Mouse (Mus musculus) heart, adult 18-20 months (tissue): ENCODE data around the gene Hivep2. TPM values are rescaled to one million over a fixed set of nuclear protein-coding genes. Genes with fewer than 3 reads are reported as not detected.

Experiments
- DNase-seq, 2 experiments: peaks; one replicate each; pipeline ENCODE4 v3.0.0; 2021 to 2022; ENCODE audit warnings: mixed read lengths in 1 of 2
- total RNA-seq, 2 experiments: library from RNA; stranded (reverse); gene quantifications; 2 replicates each; pipeline ENCODE4 v1.2.3; 2021

Gene Hivep2
- total RNA-seq, 2 experiments from 2014 or later: 18.4 to 18.8 TPM

DNA sequence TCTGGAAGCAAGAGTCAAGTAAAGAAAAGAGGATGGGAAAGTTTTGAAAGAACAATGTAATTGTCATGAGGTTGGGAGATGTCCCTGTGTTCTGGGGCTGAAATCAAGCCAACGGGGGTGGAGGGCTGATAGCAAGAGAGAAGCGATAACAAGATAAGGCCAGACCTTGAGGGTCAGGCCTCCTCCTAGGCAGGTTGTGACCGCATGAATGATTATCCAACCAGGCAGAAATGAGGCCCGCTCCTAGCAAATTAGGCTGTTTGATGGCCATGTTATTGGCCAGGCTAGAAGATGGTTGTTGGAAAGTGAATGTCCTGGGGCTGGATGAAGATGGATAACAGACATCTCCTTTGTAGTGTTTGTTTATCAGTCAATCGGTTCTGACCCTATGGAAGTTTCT, 5.4 kb downstream of the Hivep2 start:
- no peak for DNase-seq

DNA sequence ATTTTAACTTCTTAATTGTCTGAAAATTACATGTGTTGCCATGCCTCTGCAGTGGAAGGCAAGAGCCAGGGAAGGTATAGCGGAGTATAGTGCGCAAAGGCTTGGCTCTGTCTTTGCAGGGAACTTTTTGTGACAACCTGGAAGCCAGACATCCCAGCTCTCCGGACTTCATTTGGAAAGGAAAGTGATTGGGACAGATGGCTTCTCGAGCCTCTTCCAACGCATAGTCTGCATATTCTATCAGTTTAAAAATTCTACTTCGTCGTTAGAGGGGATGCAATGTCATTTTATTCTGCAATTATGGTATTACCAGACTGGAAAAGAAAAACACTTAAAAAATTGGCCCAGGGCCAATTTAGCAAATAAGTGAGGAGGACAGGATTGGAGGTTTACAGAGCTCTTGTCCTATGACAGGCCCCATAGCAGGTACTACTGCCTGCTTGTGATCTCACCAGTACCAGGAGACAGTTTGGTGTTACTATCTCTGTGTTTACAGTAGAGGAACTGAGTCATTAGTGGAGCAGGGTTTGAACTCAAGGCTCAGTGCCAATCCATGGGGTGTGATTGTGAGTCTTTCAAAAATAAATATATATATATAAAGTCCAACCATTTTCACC, 7.8 kb downstream of the Hivep2 start:
- DNase-seq: peak in 1 of 2 experiments; percentile 35

DNA sequence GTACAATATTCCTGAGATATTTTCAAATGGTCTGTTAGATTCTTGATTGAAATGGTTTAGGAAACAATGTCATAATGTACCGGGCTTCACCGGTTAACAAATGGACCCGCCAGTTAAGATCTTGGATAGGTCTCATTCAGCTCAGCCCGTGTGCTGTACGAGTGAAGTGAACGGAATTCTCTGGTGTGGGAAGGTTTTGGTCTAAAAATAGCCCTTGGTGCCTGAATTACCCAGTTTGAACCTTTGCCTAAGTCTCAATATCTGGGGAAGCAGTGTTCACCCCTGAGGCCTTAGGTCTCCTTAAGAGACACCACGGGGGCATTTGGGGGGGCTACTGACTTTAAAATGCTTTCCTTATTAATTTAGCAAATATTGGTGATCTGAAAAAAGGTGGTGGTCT, 8.6 kb downstream of the Hivep2 start:
- peak; percentile 34 to 35 for DNase-seq

DNA sequence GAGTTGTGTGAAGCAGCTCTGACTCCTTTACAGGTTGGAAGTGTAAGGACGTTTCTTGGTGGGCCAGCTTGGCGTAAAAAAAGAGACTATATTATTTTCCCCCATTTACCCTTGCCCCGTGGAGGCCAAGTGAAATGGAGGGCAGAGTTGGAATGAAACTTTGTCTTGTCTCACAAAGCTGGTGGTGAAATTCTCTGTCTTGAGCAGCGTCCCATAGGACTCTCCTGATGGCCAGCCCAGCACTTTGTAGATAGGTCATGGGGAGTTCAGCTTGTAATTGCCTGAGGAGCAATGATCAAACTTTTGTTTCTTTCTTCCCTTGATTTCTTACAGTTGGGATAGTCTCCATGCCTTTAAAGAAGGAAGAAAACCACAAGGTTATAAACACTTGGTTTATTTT, 10.0 kb downstream of the Hivep2 start:
- DNase-seq: peak; percentile 32 to 39

DNA sequence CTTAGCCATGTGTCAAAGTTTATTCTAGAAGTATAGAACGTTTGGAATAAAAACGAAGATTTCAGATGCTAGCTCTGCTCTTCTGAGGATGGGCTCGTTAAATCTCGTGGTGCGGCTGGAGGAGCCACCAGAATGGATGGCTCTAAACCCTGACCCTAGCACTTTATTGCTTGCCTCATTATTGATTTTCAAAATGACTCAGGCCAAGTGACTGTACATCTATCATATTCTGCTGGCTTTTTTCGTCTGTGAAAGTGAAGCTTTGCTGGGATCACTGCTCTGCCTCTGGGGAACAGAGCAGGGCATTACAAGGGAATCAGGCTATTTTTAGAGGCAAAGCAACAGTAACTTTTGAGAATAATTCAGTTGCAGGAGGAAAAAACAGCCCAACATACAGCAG, 10.4 kb downstream of the Hivep2 start:
- DNase-seq: peak in 1 of 2 experiments; percentile 30

DNA sequence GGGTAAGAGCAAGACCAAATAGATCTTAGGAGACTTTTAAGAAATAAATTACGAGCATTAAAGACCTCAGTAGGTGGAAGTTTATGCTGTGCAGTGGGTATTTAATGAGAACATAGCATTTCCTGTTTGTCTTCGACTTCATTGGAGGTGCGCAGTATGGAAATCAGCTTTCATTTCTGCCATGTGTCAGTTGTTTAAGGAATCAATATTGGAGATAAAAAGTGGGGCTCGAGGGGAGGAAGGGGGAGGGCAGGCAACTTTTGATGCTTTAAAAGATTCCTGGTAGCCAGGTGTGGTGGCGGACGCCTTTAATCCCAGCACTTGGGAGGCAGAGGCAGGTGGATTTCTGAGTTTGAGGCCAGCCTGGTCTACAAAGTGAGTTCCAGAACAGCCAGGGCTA, 16.4 kb downstream of the Hivep2 start:
- no peak for DNase-seq

DNA sequence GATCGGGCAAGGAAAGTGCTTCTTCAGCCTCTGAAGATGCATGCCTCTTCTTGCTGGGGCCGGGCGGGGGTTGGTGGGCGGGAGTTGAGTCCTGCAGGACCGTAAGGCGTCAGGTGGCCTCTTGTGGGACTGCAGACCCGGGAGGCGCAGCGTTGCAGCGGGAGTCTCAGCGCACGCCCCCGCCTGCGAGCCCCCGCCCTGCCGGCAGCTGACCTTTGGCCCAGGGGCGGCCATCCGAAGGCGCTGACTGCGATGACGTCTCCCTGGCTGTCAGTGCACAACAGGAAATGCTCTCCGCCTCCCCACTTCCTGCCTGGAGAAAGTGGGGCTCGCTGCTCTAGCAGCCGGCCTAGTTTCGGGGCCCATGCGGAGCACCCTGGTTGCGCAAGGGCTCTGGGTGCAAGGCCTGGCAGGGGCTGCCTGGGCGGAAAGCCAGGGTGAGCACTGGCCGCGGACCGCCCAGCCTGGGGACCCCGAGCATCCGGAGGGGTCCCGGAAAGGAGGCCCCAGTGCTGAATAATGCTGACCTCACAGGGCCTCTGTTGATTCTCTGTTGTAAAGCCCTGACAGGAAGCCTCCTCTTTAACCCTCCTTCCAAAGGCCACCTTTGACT, 17.0 kb downstream of the Hivep2 start:
- DNase-seq: peak; percentile 88 to 94

DNA sequence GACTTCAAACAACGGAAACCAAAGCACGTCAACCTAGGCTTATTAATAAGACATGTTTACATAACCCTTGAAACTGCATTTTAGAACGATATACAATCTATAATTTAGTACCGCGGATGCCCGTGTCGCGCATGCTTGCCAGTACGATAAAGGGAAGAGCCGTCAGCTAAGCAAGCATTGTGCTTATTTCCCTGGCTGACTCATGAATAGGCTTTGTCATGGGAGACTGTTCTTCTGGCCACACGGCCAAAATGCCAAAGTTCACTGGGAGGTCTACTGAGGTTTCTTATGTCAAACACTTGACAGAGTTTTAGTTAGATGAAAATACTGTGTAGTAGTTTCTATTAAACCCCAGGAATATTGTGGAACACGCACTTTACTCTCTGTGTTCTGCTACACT, 17.8 kb downstream of the Hivep2 start:
- DNase-seq: peak; percentile 61 to 66

DNA sequence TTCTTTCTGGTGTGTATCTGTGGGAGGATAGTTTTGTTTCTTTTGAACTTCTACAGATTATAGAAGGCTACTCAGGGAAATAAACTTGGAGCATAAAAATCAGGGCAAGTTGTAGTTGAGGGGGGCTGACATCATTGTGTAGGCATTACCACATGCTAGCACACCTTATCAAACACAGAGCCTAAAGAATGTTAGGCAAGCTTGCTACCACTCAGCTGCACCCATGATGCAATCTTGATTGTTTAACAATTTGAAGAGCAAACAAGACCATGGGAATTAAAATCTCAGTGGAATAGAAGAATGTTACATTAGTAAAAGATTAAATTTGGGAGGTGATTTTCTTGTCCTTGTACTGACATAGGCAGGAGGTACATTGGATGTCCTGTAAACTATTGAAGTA, 18.4 kb downstream of the Hivep2 start:
- no peak for DNase-seq

DNA sequence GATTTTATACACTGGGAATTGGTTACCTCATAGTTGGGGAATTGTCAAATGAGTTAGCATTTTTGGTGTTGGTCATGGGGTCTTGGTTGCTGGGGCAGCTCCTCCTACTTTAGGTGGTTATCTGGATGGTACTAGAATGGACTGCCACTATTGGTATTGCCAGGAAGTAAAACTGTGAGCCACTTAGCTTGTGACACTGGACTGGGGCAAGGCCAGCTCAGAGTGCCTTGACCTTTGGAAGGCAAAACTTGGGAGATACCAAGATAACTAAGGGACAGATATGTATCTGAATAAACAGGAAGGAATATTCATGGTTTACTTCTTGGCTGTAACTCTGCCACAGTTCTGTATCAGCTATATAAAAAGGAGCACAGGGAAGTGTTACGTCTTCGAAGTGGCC, 20.7 kb downstream of the Hivep2 start:
- DNase-seq: no peak

DNA sequence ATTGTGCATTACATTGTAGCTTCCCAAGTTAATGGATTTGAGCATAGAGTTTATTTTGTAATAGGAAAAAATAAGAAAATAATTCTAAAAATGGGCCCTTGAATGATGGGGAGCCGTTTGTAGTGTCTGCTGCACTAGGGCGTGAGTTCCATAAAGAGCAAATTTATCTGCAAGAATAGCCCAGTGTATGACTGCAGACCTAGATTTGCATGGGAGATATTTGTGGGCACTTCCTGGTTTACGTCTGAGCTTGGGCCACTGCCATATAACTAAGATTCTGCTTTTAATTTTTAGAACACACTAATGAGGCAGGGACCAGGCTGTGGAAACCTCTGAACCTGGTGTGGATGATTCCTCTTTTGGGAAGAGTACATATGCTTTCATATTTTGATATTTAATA, 21.5 kb downstream of the Hivep2 start:
- DNase-seq: no peak

DNA sequence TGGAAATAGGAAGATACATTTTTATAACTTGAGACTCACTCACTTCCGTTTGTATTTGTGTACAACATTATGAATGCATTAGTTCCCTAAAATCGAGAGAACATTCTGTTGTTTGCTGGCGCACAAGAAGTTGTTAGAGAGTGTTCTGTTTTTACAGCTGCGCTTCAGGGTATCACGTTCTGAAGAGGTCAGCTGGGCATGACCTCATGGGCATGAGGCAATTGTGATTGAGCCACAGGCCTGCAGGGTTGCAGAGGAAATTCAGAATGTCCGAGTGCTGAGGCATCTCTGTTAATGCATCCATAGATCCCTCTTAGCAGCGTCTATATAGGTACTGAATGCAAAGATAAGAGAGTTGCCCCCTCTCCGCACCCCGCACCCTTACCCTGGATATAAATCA, 22.4 kb downstream of the Hivep2 start:
- peak; percentile 34 to 75 for DNase-seq

DNA sequence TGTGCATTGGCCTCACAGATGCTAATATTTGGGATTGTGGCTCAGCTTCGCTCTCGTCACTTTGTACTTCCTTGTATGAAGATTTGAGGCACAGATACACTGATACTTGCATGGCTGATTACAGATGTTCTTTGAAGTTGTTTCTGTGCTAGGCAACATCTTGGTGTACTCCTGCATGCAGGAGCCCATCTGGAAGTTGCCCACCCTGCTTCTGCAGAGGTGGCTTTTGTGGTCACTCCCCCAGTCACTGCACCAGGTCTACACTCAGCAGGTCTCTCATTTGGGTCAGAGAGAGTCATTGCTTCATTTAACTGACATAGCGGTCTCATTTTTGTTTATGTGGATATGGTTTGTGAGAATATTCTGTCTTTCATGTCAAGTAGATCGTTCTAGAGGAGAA, 22.9 kb downstream of the Hivep2 start:
- DNase-seq: no peak

DNA sequence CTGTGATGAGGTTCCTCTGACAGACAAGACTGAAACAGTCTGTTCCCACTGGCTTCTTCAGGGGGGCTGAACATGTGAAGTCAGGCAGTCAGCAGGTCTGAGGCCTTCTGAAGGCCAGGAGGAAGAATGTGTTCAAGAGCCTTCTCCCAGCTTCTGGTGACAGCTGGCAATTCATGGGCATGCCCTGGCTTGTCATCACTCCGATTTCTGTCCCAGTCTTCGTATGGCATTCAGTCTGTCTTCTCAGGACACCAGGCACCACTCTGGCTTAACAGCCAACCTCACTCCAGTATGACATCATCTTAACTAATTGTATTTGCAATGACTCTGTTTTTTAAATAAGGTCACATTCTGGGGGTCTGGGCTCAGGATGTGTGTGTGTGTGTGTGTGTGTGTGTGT, 25.0 kb downstream of the Hivep2 start:
- peak; percentile 22 to 33 for DNase-seq

DNA sequence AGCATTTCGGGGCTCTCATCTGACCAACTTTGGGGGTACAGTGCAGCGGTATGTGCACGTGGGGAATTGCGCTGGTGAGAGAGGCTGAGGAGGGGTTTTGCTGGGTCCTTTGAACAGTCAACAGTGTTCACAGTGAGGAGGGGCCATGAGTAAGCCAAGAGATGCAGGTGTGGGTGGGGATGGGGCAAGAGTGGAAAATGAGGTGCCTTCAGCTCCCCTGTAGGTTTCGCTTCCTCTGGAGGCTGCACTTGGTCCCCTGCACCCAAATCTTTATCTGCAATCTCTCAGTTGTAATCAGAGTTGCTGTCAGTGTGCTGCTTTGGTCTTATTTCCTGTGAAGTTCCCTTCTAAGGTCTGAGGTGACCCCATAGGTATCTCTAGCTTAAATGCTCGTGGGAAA, 27.5 kb downstream of the Hivep2 start:
- no peak for DNase-seq

DNA sequence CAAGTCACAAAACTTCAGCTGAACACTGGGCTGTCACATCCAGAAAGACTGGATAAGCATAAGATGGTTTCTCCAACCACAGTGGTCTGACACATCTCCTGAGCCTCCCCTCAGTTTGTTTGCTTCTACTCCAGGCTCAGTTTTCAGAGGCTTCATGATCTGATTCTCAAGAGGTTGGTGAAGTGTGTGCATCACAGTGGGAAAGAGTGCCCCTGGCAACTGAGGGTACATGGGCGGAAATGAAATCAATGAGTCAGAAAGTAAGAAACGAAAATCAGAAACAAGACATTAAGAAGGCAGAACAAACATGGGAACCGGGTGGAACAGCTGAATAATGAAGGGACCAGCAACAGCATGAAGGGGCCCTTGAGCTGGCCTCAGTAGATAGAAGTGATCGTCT, 31.5 kb downstream of the Hivep2 start:
- DNase-seq: no peak

DNA sequence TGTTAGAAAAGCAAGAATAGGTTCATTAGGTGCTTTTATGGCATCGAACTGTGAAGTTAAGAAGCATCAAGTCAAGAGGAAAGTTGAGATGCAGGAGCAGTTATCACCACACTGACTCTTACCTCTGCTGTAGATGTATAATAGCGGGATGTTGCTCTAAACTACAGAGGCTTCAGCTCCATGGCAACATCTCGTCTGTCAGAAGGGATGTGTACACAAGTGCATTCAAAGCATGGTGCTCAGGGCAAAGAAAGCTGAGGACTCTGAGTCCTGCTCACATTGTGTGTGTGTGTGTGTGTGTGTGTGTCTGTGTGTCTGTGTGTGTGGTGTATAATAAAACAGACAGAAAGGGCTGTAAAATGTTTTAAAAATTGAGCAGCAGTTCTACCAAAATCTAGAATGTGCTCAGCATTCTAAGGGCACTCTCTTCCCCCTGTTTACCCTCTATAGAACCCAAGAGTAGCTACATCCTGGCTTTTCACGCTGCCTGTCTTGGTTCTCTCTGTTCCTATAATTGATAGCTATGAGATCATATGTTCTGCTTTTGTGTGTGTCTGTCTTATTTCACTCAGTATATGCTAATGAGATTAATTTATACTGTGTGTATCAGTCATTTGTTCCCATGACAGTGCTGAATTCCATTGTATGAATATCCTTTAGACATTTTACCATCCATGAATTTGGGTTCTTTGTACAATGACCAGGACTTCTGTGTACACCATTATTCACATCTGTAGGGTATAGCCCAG, 39.1 kb downstream of the Hivep2 start:
- no peak for DNase-seq

DNA sequence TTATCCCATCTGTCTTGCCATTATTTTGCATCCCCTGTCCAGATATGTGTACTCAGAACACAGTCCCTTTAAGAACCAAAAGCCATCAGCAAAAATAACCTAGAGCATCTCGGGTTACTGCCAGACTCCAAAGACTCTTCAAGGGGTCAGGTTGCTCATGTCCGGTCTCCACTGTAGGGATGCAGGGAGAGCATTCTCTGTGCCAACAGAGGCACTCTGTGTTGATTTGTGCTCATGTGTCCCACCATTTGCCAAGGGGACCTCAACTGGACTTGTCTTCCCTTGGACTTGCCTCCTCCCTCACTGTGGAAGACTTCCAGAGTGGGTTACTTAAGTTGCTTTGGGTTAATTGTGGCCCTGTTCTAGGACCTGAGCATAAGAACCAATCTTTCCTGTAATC, 43.8 kb downstream of the Hivep2 start:
- DNase-seq: no peak

DNA sequence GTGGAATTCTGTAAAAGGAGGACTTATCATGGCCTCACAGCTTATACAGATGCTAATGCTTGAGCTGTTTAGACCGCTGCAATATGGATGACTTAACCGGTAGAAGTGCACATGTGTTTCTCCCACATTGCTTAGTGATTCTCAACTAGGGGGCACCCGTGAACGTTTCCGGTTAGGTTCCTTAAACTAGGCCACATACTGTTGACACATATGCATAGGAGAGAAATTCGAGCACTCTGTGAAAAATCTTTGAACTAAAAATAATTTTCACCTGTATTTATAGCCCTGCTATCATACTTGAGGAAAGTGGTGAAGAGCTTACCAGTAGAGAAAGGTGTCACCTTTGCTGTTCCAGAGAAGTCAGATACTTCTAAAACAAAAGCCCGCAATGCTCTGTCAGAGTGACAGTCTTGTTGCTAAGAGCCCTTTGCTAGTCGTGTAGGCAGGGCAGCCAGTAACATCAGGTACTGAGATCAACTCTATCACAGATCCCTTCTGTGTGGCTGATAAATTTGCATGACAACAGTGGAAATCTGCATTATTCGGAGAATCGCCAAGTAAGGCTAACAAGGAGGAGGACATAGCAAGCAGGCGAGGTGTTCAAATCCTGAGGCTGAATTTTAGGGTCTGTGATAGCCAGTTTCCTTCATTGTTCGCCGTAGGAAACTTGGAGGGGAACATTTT, 50.6 kb downstream of the Hivep2 start:
- DNase-seq: peak in 1 of 2 experiments; percentile 14

DNA sequence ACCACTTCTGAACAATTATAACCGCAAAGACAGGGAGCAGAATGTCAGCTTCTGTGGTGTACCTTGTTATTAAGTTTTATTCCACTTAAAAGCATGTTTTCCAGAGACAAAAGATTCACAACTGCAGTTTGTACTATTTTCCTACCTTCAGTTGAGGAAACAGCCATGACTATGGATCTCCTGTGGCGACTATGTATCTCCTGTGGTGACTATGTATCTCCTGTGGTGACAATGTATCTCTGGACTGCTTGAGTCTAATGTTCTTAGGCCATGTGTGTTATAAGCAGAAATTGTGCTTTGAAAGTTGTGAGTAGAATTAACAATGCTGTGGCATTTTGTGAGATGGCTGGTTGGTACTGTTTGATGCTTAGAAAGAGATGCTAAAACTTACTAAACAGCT, 51.5 kb downstream of the Hivep2 start:
- DNase-seq: no peak

DNA sequence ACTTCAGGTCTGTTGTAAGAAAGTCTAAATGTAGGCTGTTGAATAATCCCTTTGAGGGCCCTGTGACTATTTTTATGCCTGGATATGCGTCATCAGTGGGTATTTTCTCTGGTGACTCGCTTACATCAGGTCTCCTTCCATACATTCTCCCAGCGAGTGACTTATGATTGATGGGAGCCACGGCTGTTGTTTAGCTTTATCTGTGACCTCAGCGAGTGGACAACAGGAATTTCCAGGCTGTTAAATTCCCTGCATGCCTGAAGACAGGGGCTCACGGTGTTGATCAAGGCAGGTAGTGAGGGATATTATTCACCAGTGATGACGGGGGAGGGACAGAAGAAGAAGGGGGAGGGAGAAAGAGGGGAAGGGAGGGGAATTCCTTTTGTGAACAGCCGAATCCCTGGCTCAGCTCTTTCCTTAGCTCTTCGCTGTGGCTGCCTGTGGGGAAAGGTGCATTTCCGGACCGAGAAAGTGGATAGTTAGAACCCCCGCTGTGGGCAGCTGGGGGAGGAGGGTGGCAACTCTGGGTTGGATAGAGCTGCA, 52.0 kb downstream of the Hivep2 start:
- peak; percentile 54 to 69 for DNase-seq

DNA sequence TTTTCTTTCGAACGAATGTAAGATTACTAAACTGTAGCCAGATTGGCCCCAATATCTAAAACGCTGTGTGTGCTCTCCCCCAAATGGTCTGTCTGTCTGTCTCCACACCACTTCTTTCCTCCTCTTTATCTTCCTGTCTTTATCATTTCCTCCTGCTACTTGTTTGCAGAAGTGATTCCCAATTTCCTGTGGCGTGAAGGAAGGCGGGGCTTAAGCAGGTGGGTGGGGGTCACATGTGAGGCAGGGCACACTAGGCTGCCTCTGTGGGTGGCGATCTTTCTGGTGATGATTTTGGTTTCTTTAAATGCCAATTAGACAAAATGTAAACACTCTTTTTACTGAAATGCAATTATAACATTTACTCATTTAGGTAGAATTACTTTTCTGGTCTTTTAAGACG, 52.8 kb downstream of the Hivep2 start:
- DNase-seq: no peak

DNA sequence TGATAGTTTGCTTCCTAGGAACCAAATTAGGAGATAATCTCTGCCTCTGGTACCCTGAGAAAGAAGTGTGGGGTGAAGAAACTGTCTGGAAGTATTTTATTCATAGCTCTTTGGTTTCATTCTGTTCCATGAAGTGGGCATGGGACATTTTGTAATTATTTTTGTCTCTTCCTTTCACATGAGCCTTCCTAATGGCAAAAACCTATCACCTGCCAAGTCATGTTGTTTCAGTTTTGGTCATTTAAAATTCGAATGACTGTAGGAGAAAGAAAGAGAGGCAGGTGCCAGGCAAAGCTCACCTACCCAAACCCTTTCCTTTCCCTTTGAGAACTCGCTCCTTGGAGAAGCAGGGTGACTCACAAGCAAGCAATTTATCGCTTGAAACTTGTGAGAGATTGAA, 53.3 kb downstream of the Hivep2 start:
- no peak for DNase-seq
